Mouse (Mus musculus): ENCODE data around the gene Slc29a3.
"Not testable (repeated sequence)": the region's sequence is repeated elsewhere in the genome, so short reads cannot be mapped to it uniquely, and the experiment has no call there.

Gene Slc29a3

GRCm38 (mm10) chr10:60762126-60762525, 9.5 kb upstream of the Slc29a3 start:
- DNase-seq, result no peak

GRCm38 (mm10) chr10:60760377-60760776, 7.8 kb upstream of the Slc29a3 start:
- peak; percentile 93 to 95 for DNase-seq

- DNase-seq, result peak; percentile 61 to 85
Observed at GRCm38 (mm10) chr10:60756992-60757391, 4.4 kb upstream of the Slc29a3 start.

GRCm38 (mm10) chr10:60756146-60756545, 3.6 kb upstream of the Slc29a3 start:
- no peak for DNase-seq

GRCm38 (mm10) chr10:60753941-60754340, 1.3 kb upstream of the Slc29a3 start:
- DNase-seq, result peak; percentile 80

- peak in 1 of 2 experiments; percentile 34 for DNase-seq
Observed at GRCm38 (mm10) chr10:60753261-60753660, 667 bp upstream of the Slc29a3 start.

- DNase-seq, result peak; percentile 62 to 66
Observed at GRCm38 (mm10) chr10:60747667-60748212, 4.9 kb downstream of the Slc29a3 start.

GRCm38 (mm10) chr10:60746512-60746911, 6.1 kb downstream of the Slc29a3 start:
- DNase-seq, result no peak

GRCm38 (mm10) chr10:60744543-60745290, 7.9 kb downstream of the Slc29a3 start:
- no peak for DNase-seq

GRCm38 (mm10) chr10:60743681-60744080, 8.9 kb downstream of the Slc29a3 start:
- DNase-seq, result no peak

GRCm38 (mm10) chr10:60742942-60743341, 9.7 kb downstream of the Slc29a3 start:
- DNase-seq, result peak in 1 of 2 experiments; percentile 31

- not testable (repeated sequence) for DNase-seq
Observed at GRCm38 (mm10) chr10:60742296-60742695, 10.3 kb downstream of the Slc29a3 start.

GRCm38 (mm10) chr10:60741435-60741834, 11.2 kb downstream of the Slc29a3 start:
- DNase-seq, result no peak

- DNase-seq, result no peak
Observed at GRCm38 (mm10) chr10:60739619-60740363, 12.8 kb downstream of the Slc29a3 start.

- no peak for DNase-seq
Observed at GRCm38 (mm10) chr10:60737886-60738640, 14.5 kb downstream of the Slc29a3 start.

GRCm38 (mm10) chr10:60737169-60737728, 15.3 kb downstream of the Slc29a3 start:
- no peak for DNase-seq

GRCm38 (mm10) chr10:60735737-60736136, 16.9 kb downstream of the Slc29a3 start:
- DNase-seq, result no peak

- peak; percentile 74 to 77 for DNase-seq
Observed at GRCm38 (mm10) chr10:60733471-60733870, 19.1 kb downstream of the Slc29a3 start.

- no peak for DNase-seq
Observed at GRCm38 (mm10) chr10:60732397-60732861, 20.2 kb downstream of the Slc29a3 start.

- no peak for DNase-seq
Observed at GRCm38 (mm10) chr10:60731742-60732141, 20.9 kb downstream of the Slc29a3 start.

GRCm38 (mm10) chr10:60727301-60727700, 25.3 kb downstream of the Slc29a3 start:
- DNase-seq, result no peak

GRCm38 (mm10) chr10:60726896-60727295, 25.7 kb downstream of the Slc29a3 start:
- DNase-seq, result no peak

GRCm38 (mm10) chr10:60724496-60724895, 28.1 kb downstream of the Slc29a3 start:
- DNase-seq, result no peak

Data from kidney, adult 8-10 months (tissue).